Mouse (Mus musculus) neural tube, embryonic 12.5 days (tissue): ENCODE measurements around the gene Rcsd1. TPM values are rescaled to one million over a fixed set of nuclear protein-coding genes. Genes with fewer than 3 reads are reported as not detected.
"Not testable (repeated sequence)": the region's sequence is repeated elsewhere in the genome, so short reads cannot be mapped to it uniquely, and the experiment has no call there.

Source experiments
- ATAC-seq: fragments of 200-750 bp; cut with Nextera tagmentation; 2 replicates; pipeline ENCODE4 v1.8.0; 2017; ENCODE audit warnings: low read depth, mild to moderate bottlenecking, moderate TSS enrichment, moderate library complexity; ENCODE audit not compliant: low FRiP score
- H3K27ac ChIP-seq: fragments of 300-500 bp; sonication (generic); 2 replicates; pipeline ENCODE4 v1.5.1; 2016
- H3K27me3 ChIP-seq: fragments of 300-500 bp; sonication (generic); replicated peaks from 2 replicates; pipeline ENCODE4 v1.6.1; 2016; ENCODE audit warnings: mild to moderate bottlenecking
- H3K36me3 ChIP-seq: fragments of 300-500 bp; sonication (generic); 2 replicates; pipeline ENCODE4 v1.6.1; 2016; ENCODE audit warnings: mild to moderate bottlenecking
- H3K4me1 ChIP-seq: fragments of 300-500 bp; sonication (generic); 2 replicates; pipeline ENCODE4 v1.6.1; 2016
- H3K4me2 ChIP-seq: fragments of 300-500 bp; sonication (generic); replicated peaks from 2 replicates; pipeline ENCODE4 v1.6.1; 2016; ENCODE audit warnings: mild to moderate bottlenecking
- H3K4me3 ChIP-seq: fragments of 300-500 bp; sonication (generic); 2 replicates; pipeline ENCODE4 v1.5.1; 2016
- H3K9ac ChIP-seq: fragments of 300-500 bp; sonication (generic); 2 replicates; pipeline ENCODE4 v1.6.1; 2016; ENCODE audit warnings: mild to moderate bottlenecking
- H3K9me3 ChIP-seq: fragments of 300-500 bp; sonication (generic); 2 replicates; pipeline ENCODE4 v1.6.1; 2016; ENCODE audit warnings: mild to moderate bottlenecking
- WGBS: fragments of 180-500 bp; shearing (Covaris S2); methylation state at CpG from one replicate; pipeline ENCODE4 v1.1.7; 2016; 5-methylcytosine and 5-hydroxymethylcytosine counted together
- polyA plus RNA-seq: library from polyadenylated mRNA; unstranded; fragments of >200 nt; fragmentation: Nextera tagmentation; extraction: Ambion mirVana; gene quantifications from 2 replicates; pipeline ENCODE4 v1.2.1, GENCODE M21; 2016

Gene Rcsd1
- polyA plus RNA-seq, 1 experiment from 2014 or later, result 15.2 TPM

- ATAC-seq, result no peak
- no peak overlapping the region for H3K9ac ChIP-seq
Observed at GRCm38 (mm10) chr1:165682056-165682853, 27.3 kb downstream of the Rcsd1 start.

GRCm38 (mm10) chr1:165681045-165681794 lies 28.3 kb downstream of the Rcsd1 start:
- WGBS, result 69% methylated on average over 13 of the region's 13 CpGs
- H3K36me3 ChIP-seq, result no peaks in the 10 kb centered on the region
- no peak overlapping the region for H3K4me3 ChIP-seq
- H3K9me3 ChIP-seq, result no peaks in the 10 kb centered on the region
- no peak overlapping the region for H3K9ac ChIP-seq
- H3K4me2 ChIP-seq, result no peak overlapping the region
- no peaks in the 10 kb centered on the region for H3K27me3 ChIP-seq
- H3K4me1 ChIP-seq, result no peaks in the 10 kb centered on the region
- no peak for ATAC-seq
- H3K27ac ChIP-seq, result no peak overlapping the region

More at GRCm38 (mm10) chr1:165682056-165682853, 27.3 kb downstream of the Rcsd1 start:
- 84% methylated on average over 18 of the region's 18 CpGs for WGBS
- no peak overlapping the region for H3K27ac ChIP-seq
- no peaks in the 10 kb centered on the region for H3K36me3 ChIP-seq
- no peak overlapping the region for H3K4me3 ChIP-seq
- no peaks in the 10 kb centered on the region for H3K4me1 ChIP-seq
- no peak overlapping the region for H3K4me2 ChIP-seq
- no peaks in the 10 kb centered on the region for H3K9me3 ChIP-seq
- no peaks in the 10 kb centered on the region for H3K27me3 ChIP-seq

GRCm38 (mm10) chr1:165680086-165680485 lies 29.5 kb downstream of the Rcsd1 start:
- not testable (repeated sequence) for H3K4me3 ChIP-seq, H3K27ac ChIP-seq, H3K9ac ChIP-seq, H3K36me3 ChIP-seq, H3K27me3 ChIP-seq, H3K9me3 ChIP-seq, H3K4me1 ChIP-seq, H3K4me2 ChIP-seq, ATAC-seq

- WGBS, result 51% methylated on average over 3 of the region's 3 CpGs
- Histone ChIP-seq H3K27ac (no peak overlapping the region), H3K4me1 (no peaks in the 10 kb centered on the region), H3K9me3 (no peaks in the 10 kb centered on the region), H3K9ac (no peak overlapping the region), H3K4me2 (no peak overlapping the region), H3K27me3 (no peaks in the 10 kb centered on the region), H3K4me3 (no peak overlapping the region), H3K36me3 (no peaks in the 10 kb centered on the region)
- ATAC-seq, result no peak
Observed at GRCm38 (mm10) chr1:165679618-165679997, 29.9 kb downstream of the Rcsd1 start.

GRCm38 (mm10) chr1:165678861-165679617 lies 30.5 kb downstream of the Rcsd1 start:
- no peaks in the 10 kb centered on the region for H3K9me3 ChIP-seq
- WGBS, result 72% methylated on average over 15 of the region's 15 CpGs
- no peaks in the 10 kb centered on the region for H3K36me3 ChIP-seq
- ATAC-seq, result no peak
- H3K4me2 ChIP-seq, result no peak overlapping the region
- no peak overlapping the region for H3K4me3 ChIP-seq
- H3K9ac ChIP-seq, result no peak overlapping the region
- no peak overlapping the region for H3K27ac ChIP-seq
- H3K27me3 ChIP-seq, result no peaks in the 10 kb centered on the region
- no peaks in the 10 kb centered on the region for H3K4me1 ChIP-seq

- no peak overlapping the region for H3K9ac ChIP-seq
- H3K9me3 ChIP-seq, result no peaks in the 10 kb centered on the region
- no peaks in the 10 kb centered on the region for H3K4me1 ChIP-seq
- H3K4me2 ChIP-seq, result no peak overlapping the region
- no peak for ATAC-seq
- H3K27ac ChIP-seq, result no peak overlapping the region
- no peaks in the 10 kb centered on the region for H3K36me3 ChIP-seq
- WGBS, result 72% methylated on average over 4 of the region's 4 CpGs
- H3K4me3 ChIP-seq, result no peak overlapping the region
- no peaks in the 10 kb centered on the region for H3K27me3 ChIP-seq
Observed at GRCm38 (mm10) chr1:165677558-165677957, 32.0 kb downstream of the Rcsd1 start.

- no peaks in the 10 kb centered on the region for H3K36me3 ChIP-seq
- ATAC-seq, result no peak
- no peaks in the 10 kb centered on the region for H3K4me1 ChIP-seq
- no peak overlapping the region for H3K9ac ChIP-seq
- H3K4me2 ChIP-seq, result no peak overlapping the region
- H3K27ac ChIP-seq, result no peak overlapping the region
- no peaks in the 10 kb centered on the region for H3K9me3 ChIP-seq
- no peaks in the 10 kb centered on the region for H3K27me3 ChIP-seq
- no peak overlapping the region for H3K4me3 ChIP-seq
- 70% methylated on average over 3 of the region's 3 CpGs for WGBS
Observed at GRCm38 (mm10) chr1:165676993-165677392, 32.6 kb downstream of the Rcsd1 start.

- H3K27ac ChIP-seq, result no peak overlapping the region
- H3K4me2 ChIP-seq, result no peak overlapping the region
- H3K9me3 ChIP-seq, result no peaks in the 10 kb centered on the region
- WGBS, result 90% methylated on average over 9 of the region's 9 CpGs
- H3K4me1 ChIP-seq, result no peaks in the 10 kb centered on the region
- no peaks in the 10 kb centered on the region for H3K27me3 ChIP-seq
- no peak overlapping the region for H3K4me3 ChIP-seq
- no peaks in the 10 kb centered on the region for H3K36me3 ChIP-seq
- H3K9ac ChIP-seq, result no peak overlapping the region
- ATAC-seq, result no peak
Observed at GRCm38 (mm10) chr1:165675167-165675566, 34.4 kb downstream of the Rcsd1 start.

- no peaks in the 10 kb centered on the region for H3K36me3 ChIP-seq
- no peak for ATAC-seq
- WGBS, result 74% methylated on average over 9 of the region's 9 CpGs
Observed at GRCm38 (mm10) chr1:165672355-165672754, 37.2 kb downstream of the Rcsd1 start.

GRCm38 (mm10) chr1:165670056-165670455 lies 39.5 kb downstream of the Rcsd1 start:
- H3K27ac ChIP-seq, result no peak overlapping the region
- ATAC-seq, result no peak
- no peaks in the 10 kb centered on the region for H3K4me1 ChIP-seq
- H3K4me3 ChIP-seq, result no peak overlapping the region
- no peaks in the 10 kb centered on the region for H3K36me3 ChIP-seq
- H3K9ac ChIP-seq, result no peak overlapping the region
- 86% methylated on average over 6 of the region's 6 CpGs for WGBS
- no peaks in the 10 kb centered on the region for H3K27me3 ChIP-seq
- no peak overlapping the region for H3K4me2 ChIP-seq
- no peaks in the 10 kb centered on the region for H3K9me3 ChIP-seq

More at GRCm38 (mm10) chr1:165672355-165672754, 37.2 kb downstream of the Rcsd1 start:
- no peak overlapping the region for H3K4me3 ChIP-seq
- H3K4me1 ChIP-seq, result no peaks in the 10 kb centered on the region
- no peak overlapping the region for H3K4me2 ChIP-seq
- H3K9ac ChIP-seq, result no peak overlapping the region
- H3K9me3 ChIP-seq, result no peaks in the 10 kb centered on the region
- no peaks in the 10 kb centered on the region for H3K27me3 ChIP-seq
- H3K27ac ChIP-seq, result no peak overlapping the region

- no peaks in the 10 kb centered on the region for H3K27me3 ChIP-seq
- 74% methylated on average over 4 of the region's 4 CpGs for WGBS
- ATAC-seq, result no peak
Observed at GRCm38 (mm10) chr1:165668904-165669303, 40.7 kb downstream of the Rcsd1 start.

GRCm38 (mm10) chr1:165667380-165667779 lies 42.2 kb downstream of the Rcsd1 start:
- Histone ChIP-seq H3K36me3 (no peaks in the 10 kb centered on the region), H3K4me3 (no peak overlapping the region), H3K27ac (no peak overlapping the region), H3K4me1 (peaks cover 14% of the 10 kb centered on the region), H3K27me3 (no peaks in the 10 kb centered on the region), H3K9me3 (no peaks in the 10 kb centered on the region), H3K4me2 (no peak overlapping the region), H3K9ac (no peak overlapping the region)
- no peak for ATAC-seq
- WGBS, result 42% methylated on average over 13 of the region's 13 CpGs

More at GRCm38 (mm10) chr1:165668904-165669303, 40.7 kb downstream of the Rcsd1 start:
- H3K9me3 ChIP-seq, result no peaks in the 10 kb centered on the region
- H3K36me3 ChIP-seq, result no peaks in the 10 kb centered on the region
- no peak overlapping the region for H3K27ac ChIP-seq
- no peak overlapping the region for H3K9ac ChIP-seq
- H3K4me2 ChIP-seq, result no peak overlapping the region
- H3K4me1 ChIP-seq, result 0 out of 2 replicates have a peak, but pooled peaks cover under 1% of the 10 kb centered on the region
- no peak overlapping the region for H3K4me3 ChIP-seq
